Mouse (Mus musculus) gastrocnemius, postnatal 14 days (tissue): Measurements from ENCODE around the gene Stpg1. TPM values are rescaled to one million over a fixed set of nuclear protein-coding genes. Genes with fewer than 3 reads are reported as not detected.

ENCODE experiments used
- microRNA-seq, 2 experiments: library from miRNA; unstranded; fragments of <30 nt; microRNA quantifications; one replicate each; pipeline ENCODE4 v1.2.0; 2021
- total RNA-seq, 2 experiments: library from RNA; stranded (reverse); gene quantifications; 2 replicates each; pipeline ENCODE4 v1.2.3; 2021

Stpg1 gene
- total RNA-seq, 2 experiments from 2014 or later: 0.22 TPM; not detected in 1

Small RNA genes lying within 50 kb of the gene (microRNA-seq; reads per million reads assigned to microRNA genes)
- 0 reads per million in 2 experiments for gene Gm25317

Other genes with a start within 250 kb of the Stpg1 start
- 10 to 100 TPM; 41.0 to 50.9 TPM for gene Clic4, start 222.0 kb upstream of the Stpg1 start, total RNA-seq
- 10 to 100 TPM; 57.8 to 68.3 TPM for gene Srrm1, start 141.5 kb upstream of the Stpg1 start, total RNA-seq
- 10 to 100 TPM in 1 of 2 experiments, 1 to 10 TPM in 1; 5.6 to 19.2 TPM for gene Ncmap, start 96.6 kb upstream of the Stpg1 start, total RNA-seq
- 1 to 10 TPM; 6.1 to 6.7 TPM for gene Rcan3, start 60.9 kb upstream of the Stpg1 start, total RNA-seq
- 10 to 100 TPM in 1 of 2 experiments, 1 to 10 TPM in 1; 7.4 to 11.0 TPM for gene Nipal3, start 248 bp downstream of the Stpg1 start, total RNA-seq
- under 1 TPM; 0.16 to 0.29 TPM for gene Grhl3, start 78.8 kb downstream of the Stpg1 start, total RNA-seq
- under 1 TPM; 0.23 to 0.42 TPM for gene Ifnlr1, start 191.5 kb downstream of the Stpg1 start, total RNA-seq
- under 1 TPM; 0.13 to 0.49 TPM for gene Il22ra1, start 233.4 kb downstream of the Stpg1 start, total RNA-seq